Mouse (Mus musculus) c-Kit-positive CD71-negative TER-119-negative erythroid progenitor cells, embryonic 14.5 days (primary cell): ENCODE results near the gene Pigk.

Experiments used
- DNase-seq: peaks from one replicate; pipeline ENCODE4 v3.0.0-alpha.2; 2013; ENCODE audit warnings: low read depth

Pigk gene

GRCm38 (mm10) chr3:152905026-152905425 is 191.1 kb downstream of the Pigk start:
- no peak for DNase-seq

GRCm38 (mm10) chr3:152905800-152906199 is 191.9 kb downstream of the Pigk start:
- no peak for DNase-seq

- no peak for DNase-seq
These were observed 193.2 kb downstream of the Pigk start for GRCm38 (mm10) chr3:152907087-152907486.

DNA sequence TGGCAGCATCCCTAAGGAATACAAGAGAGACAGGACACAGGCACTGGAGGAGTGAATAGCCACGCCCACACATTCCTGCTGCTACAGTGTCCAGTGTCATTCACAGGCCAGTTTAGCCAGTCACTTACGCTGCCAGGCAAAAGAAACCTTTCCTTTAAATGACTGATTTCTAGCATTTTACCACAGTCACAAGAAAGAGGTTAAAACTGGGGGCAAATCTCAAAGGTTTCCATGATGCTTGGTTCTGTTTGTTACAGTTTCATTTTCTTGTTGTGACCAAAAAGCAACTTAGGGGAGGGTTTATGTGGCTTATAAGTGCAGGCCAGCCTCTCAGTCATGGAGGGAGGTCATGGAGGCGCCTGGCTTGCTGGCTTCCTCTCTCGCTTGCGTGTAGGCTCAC is 193.8 kb downstream of the Pigk start:
- DNase-seq, result no peak

DNA sequence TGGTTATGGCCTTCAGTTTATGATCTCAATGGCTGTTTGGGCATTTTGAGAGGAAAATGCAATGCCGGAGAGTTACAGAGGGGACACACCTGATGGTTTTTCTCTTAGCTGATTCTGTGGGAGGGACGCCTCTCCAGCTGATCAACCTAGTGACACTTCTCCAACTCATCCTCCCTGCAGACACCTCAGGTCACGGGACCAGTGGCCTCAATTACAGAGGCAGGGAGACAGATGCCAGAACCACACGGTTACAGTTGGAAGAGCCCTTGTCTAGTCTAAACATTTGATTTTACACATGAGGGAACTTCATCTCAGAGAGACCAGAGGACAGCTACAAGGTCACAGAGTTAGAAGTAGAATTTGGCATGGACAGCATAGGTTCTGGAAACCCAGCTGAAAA is 197.7 kb downstream of the Pigk start:
- DNase-seq, result no peak

GRCm38 (mm10) chr3:152912216-152913101 is 198.6 kb downstream of the Pigk start:
- peak; percentile 73 for DNase-seq

GRCm38 (mm10) chr3:152913150-152913549 is 199.2 kb downstream of the Pigk start:
- no peak for DNase-seq

DNA sequence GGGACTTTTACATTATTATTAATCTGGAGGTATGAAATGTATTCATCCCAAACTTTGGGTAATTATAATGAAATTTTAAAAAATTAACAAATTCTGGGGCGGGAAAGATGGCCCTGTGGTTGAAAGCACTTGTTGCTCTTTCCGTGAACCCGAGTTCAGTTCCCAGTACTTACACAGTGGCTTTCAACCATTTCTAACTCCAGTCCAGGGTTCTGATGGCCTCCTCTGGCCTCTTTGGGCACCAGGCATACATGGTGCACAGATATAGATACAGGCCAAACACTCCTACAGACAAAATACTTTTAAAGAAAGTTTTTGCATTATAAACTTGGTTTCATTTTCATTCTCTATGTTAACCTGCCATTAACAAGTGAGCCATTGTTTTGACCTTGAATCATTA is 199.7 kb downstream of the Pigk start:
- no peak for DNase-seq

DNA sequence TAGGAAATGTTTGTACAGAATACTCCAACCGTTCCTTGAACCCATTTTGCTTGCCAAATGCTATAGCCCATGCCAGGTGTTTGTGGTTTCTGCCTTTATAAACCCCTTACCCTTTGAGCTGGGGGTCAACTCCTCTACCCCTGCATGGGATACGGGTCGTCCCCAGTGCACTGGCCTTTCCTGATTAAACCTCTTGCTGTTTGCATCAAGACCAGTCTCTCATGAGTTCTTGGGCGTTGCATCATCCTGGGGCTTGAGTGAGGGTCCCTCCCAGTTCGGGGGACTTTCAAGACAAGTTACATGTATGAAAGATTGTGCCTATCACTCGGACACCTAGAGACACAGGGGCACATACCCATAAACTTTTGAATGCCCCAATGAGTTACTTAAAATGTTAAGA is 200.5 kb downstream of the Pigk start:
- no peak for DNase-seq

GRCm38 (mm10) chr3:152917579-152917978 is 203.7 kb downstream of the Pigk start:
- no peak for DNase-seq

- DNase-seq, result no peak
These were observed 205.2 kb downstream of the Pigk start for GRCm38 (mm10) chr3:152919101-152919500.

GRCm38 (mm10) chr3:152920365-152920764 is 206.5 kb downstream of the Pigk start:
- no peak for DNase-seq

DNA sequence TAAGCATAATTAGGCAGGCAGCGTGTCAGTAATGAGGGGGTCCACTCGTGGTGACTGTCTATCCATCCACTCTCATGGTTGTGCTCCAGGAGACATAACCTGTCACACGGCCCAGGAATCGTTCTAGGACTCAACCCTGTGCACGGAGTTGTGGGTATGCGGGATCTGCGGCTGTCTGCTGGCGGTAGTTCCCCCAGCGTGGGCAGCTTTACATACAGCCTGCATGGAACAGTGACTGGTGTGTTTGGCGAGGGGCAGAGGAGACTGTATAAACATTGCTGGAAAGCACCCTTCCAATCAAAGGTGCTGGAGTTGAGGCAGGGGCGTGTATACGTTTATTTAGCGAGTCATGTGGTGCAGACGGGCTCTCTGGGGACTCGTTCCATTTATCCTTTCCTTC is 209.6 kb downstream of the Pigk start:
- no peak for DNase-seq

- no peak for DNase-seq
These were observed 211.5 kb downstream of the Pigk start for GRCm38 (mm10) chr3:152925364-152925763.

DNA sequence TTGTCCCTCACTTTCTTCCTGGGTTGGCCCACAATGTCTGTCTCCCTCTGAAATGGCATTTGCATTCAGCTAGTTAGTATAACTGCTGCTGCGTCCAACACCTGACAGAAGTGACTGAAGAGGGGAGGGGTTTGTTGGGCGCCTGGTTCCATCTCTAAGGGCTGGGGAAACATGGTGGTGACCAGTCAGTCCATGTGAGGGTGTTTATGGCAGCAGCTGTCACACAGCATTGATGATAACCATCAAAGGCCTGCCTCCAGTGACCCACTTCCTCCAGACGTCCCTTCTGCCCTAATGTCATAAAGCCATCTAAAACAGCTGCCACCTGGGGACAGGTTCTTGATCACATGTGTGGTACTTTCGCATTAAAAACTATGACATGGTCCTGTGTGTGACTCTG is 212.3 kb downstream of the Pigk start:
- DNase-seq, result no peak

DNA sequence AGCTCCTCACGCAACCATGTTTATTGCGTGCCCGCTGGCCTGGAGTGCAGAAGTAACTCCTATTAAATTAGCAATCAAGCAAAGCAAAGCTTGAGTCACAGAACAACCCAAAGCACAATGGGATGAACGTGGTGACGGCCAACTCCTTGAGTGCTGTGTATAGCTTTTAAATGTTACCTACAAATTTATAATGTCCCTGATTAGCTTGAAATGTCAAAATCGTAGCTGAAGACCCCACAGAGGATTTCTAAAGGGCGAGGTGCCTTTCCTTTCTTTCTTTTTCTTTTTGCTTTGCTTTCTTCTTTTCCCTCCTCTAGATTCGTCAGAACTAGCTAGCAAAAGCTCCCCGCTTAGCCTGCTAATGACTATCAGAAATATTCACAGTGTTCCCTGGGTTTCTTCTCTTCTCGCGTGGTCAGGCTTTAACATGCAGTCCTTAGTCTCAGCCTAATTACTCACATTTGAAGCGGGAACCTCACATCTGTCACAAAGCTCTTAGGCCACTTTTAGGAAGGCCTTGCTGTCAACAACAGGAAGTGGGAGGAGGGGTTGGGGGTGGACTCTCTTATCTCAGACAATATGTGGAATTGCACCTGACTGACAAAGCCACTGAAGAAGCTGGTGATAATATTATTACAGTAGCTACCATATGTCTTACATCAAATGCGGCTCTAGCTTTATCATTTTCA is 214.5 kb downstream of the Pigk start:
- peak; percentile 56 for DNase-seq

DNA sequence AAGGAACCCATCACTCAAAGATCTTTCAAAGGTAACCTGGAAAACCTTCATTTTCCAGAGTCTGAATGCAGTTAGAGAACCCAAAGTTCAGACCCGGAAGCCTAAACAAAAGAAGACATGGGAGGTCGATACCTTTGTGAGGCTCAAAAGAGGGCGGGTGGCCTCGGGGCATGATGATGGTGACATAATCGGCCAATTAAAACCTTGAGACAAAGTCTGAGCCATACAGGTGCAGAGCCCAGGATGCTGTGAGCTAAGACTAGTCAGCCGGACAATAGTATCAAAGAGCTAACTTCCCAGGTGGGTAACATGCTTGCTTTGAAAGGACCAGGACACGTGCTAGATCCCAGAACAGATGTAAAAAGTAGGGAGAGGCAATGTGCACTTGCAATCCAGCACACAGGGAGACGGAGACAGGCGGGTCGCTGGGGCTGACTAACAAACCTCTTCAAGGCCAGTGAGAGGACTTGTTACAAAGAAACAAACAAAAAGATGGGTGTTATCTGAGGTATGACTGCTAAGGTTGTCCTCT is 215.4 kb downstream of the Pigk start:
- DNase-seq, result no peak

DNA sequence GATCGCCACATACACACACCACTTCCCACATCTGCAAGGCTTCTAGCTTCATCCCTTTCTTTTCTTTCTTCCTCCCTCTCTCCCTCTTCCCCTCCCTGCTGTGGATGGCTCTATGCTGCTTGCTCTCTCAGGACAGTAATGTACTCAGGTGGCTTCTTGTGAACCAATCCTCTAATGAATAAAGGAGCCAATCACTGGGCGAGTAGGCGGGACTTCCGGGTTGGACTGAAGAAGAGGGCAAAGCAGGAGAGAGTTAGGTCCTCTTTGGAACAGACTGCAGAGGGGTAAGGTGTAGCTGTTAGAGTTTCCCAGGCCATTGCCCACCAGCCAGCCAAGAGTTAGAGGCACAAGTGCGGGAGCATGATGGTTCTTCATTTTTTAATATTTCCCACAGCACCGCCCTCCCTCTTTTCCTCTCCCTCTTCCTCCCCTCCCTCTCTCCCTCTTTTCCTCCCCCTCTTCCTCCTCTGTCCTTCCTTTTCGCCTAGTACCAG is 215.9 kb downstream of the Pigk start:
- no peak for DNase-seq

GRCm38 (mm10) chr3:152931354-152931753 is 217.5 kb downstream of the Pigk start:
- DNase-seq, result no peak

DNA sequence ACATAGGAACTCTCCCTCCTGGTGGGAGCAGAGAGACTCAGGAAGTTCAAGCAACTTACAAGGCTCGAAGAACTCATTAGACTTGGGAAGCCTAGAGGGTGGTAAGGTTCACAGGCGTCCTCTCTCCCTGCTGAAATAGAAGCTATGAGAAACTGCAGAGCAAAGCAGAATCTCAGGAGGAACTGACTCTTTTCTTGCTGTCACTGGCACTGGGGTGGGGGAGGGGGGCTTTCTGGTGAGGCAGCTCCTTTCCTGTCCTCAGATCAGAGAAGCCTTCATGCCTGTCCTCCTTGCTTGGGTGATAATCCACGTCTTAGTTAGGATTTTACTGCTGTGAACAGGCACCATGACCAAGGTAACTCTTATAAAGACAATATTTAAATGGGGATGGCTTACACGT is 218.2 kb downstream of the Pigk start:
- no peak for DNase-seq

DNA sequence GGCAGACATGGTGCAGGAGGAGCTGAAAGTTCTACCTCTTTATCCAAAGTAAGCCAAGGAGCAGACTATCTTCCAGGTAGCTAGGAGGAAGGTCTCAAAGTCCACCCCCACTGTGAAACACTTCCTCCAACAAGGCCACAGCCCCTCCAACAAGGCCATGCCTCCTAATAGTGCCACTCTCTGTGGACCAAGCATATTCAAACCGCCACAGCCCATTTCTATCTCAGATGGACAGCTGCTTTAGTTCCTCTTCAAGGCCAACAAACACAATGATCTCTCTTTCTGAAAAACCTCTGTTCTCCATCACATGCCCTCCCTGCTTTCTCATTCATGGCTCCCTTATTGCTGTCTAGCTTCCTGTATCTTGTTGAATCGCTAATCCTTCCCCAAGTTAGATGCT is 218.6 kb downstream of the Pigk start:
- DNase-seq, result no peak

DNA sequence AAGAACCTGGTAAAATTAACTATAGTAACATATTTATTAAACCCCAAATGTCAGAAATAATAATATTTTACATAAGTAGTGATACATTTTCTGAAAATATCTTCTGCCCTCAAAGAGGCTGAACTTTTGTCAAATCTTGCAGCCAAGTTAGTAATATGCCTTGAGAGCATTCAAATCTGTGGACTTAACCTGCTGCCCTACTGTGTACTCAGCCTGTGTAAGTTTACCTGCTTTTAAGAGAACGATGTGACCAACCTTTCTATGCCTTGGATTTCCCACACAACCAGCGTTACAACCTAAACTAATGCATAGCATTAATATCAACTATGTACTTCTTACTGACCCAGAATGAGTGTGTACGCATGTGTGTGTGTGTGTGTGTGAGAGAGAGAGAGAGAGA is 219.8 kb downstream of the Pigk start:
- DNase-seq, result no peak

GRCm38 (mm10) chr3:152936313-152936712 is 222.4 kb downstream of the Pigk start:
- no peak for DNase-seq
